In the genomic region with DNA sequence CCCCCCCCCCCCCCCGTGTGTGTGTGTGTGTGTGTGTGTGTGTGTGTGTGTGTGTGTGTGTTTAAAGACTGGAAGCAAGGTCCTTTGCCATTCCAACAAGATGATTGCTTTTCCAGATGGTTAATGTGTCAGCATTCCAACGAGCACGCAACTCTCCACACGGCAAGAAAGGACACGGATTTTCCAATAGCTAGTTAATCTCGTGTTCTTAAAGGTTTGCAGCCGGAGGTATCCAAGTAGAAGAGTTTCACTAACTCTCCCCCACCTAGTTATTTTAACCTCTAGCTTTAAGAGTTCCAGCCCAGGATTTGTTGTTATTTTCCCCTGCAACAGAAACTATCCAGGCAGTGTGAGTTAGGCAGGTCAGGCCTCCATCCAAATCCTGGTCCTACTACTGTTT, we compare ENCODE assay signal across 8 mouse cellular contexts. TPM values are rescaled to one million over a fixed set of nuclear protein-coding genes. Genes with fewer than 3 reads are reported as not detected.
A peak's percentile ranks its signal among the peaks of the same experiment; 100 is the strongest.
DNase-seq lines count a peak whose midpoint lies in the region; ATAC-seq lines count a peak whose summit lies in the region.

No protein-coding gene starts in this region.

- H3K9me3 ChIP-seq in lung, embryonic 15.5 days = no peaks in the 10 kb centered on the region
- H3K9me3 ChIP-seq in heart, embryonic 12.5 days (replicated peaks) = no peaks in the 10 kb centered on the region
- H3K9me3 ChIP-seq in neural tube, embryonic 13.5 days = peaks cover 4% of the 10 kb centered on the region

- DNase-seq in lung, adult 18-20 months = no peak
- peak; percentile 52 to 56 for DNase-seq in kidney, postnatal 36 days
- DNase-seq in MN1 (ENCODE audit: low spot score) = no peak
- DNase-seq in cerebellum, postnatal 36 days = no peak
- no peak for DNase-seq in layer of hippocampus, adult 9-10 months (ENCODE audit: low spot score)

- H3K4me1 ChIP-seq in lung, embryonic 15.5 days = peaks cover 14% of the 10 kb centered on the region
- peaks cover 13% of the 10 kb centered on the region for H3K4me1 ChIP-seq in heart, embryonic 12.5 days (replicated peaks)
- H3K4me1 ChIP-seq in neural tube, embryonic 13.5 days (replicated peaks) = peaks cover 31% of the 10 kb centered on the region

- peaks cover 13% of the 10 kb centered on the region for H3K36me3 ChIP-seq in lung, embryonic 15.5 days
- peaks cover 23% of the 10 kb centered on the region for H3K36me3 ChIP-seq in heart, embryonic 12.5 days
- peaks cover 25% of the 10 kb centered on the region for H3K36me3 ChIP-seq in neural tube, embryonic 13.5 days

- peak overlapping the region; percentile 91 for H3K4me3 ChIP-seq in lung, embryonic 15.5 days
- peak overlapping the region; percentile 89 for H3K4me3 ChIP-seq in heart, embryonic 12.5 days
- H3K4me3 ChIP-seq in neural tube, embryonic 13.5 days = peak overlapping the region; percentile 74

- 21% methylated on average over 6 of the region's 7 CpGs for WGBS in lung, embryonic 15.5 days
- 53% methylated on average over 6 of the region's 7 CpGs for WGBS in heart, embryonic 12.5 days
- 39% methylated on average over 6 of the region's 7 CpGs for WGBS in neural tube, embryonic 13.5 days

- no peak overlapping the region for H3K9ac ChIP-seq in lung, embryonic 15.5 days
- H3K9ac ChIP-seq in heart, embryonic 12.5 days = peak overlapping the region; percentile 97; the same call in 1 of the 2 replicates
- H3K9ac ChIP-seq in neural tube, embryonic 13.5 days = peak overlapping the region; percentile 97

- peak overlapping the region; percentile 75 for H3K4me2 ChIP-seq in lung, embryonic 15.5 days
- H3K4me2 ChIP-seq in heart, embryonic 12.5 days = peak overlapping the region; percentile 88
- H3K4me2 ChIP-seq in neural tube, embryonic 13.5 days = peak overlapping the region; percentile 75

- H3K27ac ChIP-seq in lung, embryonic 15.5 days = no peak overlapping the region
- no peak overlapping the region for H3K27ac ChIP-seq in heart, embryonic 12.5 days (ENCODE audit: poor library complexity, severe bottlenecking)
- H3K27ac ChIP-seq in neural tube, embryonic 13.5 days (replicated peaks) = no peak overlapping the region

- no peak for ATAC-seq in lung, embryonic 15.5 days (ENCODE audit: borderline replicate concordance, extremely low read depth, low FRiP score, low TSS enrichment)
- no peak for ATAC-seq in heart, embryonic 12.5 days (ENCODE audit: insufficient number of reproducible peaks, low FRiP score)
- no peak for ATAC-seq in neural tube, embryonic 13.5 days (ENCODE audit: low read depth)

- no peaks in the 10 kb centered on the region for H3K27me3 ChIP-seq in lung, embryonic 15.5 days
- H3K27me3 ChIP-seq in heart, embryonic 12.5 days (replicated peaks) = no peaks in the 10 kb centered on the region
- H3K27me3 ChIP-seq in neural tube, embryonic 13.5 days = no peaks in the 10 kb centered on the region

RNA-seq across cellular contexts. Expression of a gene that starts 1.6 kb away (rescaled TPM):
- polyA plus RNA-seq in lung, embryonic 15.5 days (2015; fragmentation: Nextera tagmentation; extraction: Ambion mirVana) = 13.2 and 13.9 TPM in 2 replicates
- polyA plus RNA-seq in heart, embryonic 12.5 days (2016; fragmentation: Nextera tagmentation; extraction: Ambion mirVana) = 16.4 and 16.7 TPM in 2 replicates
- 9.4 and 9.6 TPM in 2 replicates for polyA plus RNA-seq in neural tube, embryonic 13.5 days (2015; fragmentation: Nextera tagmentation; extraction: Ambion mirVana)

RNA-seq across cellular contexts. Expression of a gene that starts 25.9 kb away (rescaled TPM):
- 3.7 and 5.2 TPM in 2 replicates for polyA plus RNA-seq in lung, embryonic 15.5 days (2015; fragmentation: Nextera tagmentation; extraction: Ambion mirVana)
- 2.0 and 2.2 TPM in 2 replicates for polyA plus RNA-seq in heart, embryonic 12.5 days (2016; fragmentation: Nextera tagmentation; extraction: Ambion mirVana)
- polyA plus RNA-seq in neural tube, embryonic 13.5 days (2015; fragmentation: Nextera tagmentation; extraction: Ambion mirVana) = 14.1 and 14.6 TPM in 2 replicates

RNA-seq across cellular contexts. Expression of a gene that starts 47.3 kb away (rescaled TPM):
- 10.8 and 12.1 TPM in 2 replicates for polyA plus RNA-seq in lung, embryonic 15.5 days (2015; fragmentation: Nextera tagmentation; extraction: Ambion mirVana)
- polyA plus RNA-seq in heart, embryonic 12.5 days (2016; fragmentation: Nextera tagmentation; extraction: Ambion mirVana) = 8.4 and 8.6 TPM in 2 replicates
- 13.8 and 14.3 TPM in 2 replicates for polyA plus RNA-seq in neural tube, embryonic 13.5 days (2015; fragmentation: Nextera tagmentation; extraction: Ambion mirVana)

Comparison
In these comparisons a context has a peak if more than half of its experiments do, and no peak if none do; other contexts are left out.
1. DNase-seq: peak in kidney, postnatal 36 days (2 of 2); none in lung, adult 18-20 months (0 of 2), MN1 (single experiment), cerebellum, postnatal 36 days (0 of 2) and layer of hippocampus, adult 9-10 months (single experiment).
2. Peak in every context shown above with its lines, with median percentiles within 50 percentile points of each other: H3K4me2 ChIP-seq and H3K4me3 ChIP-seq.